Mouse (Mus musculus) mouse embryonic stem cell (cell line): ENCODE measurements around the gene Scrn3.

Experiments
- in situ Hi-C, 2 experiments: fragments of 300-500 bp; cut with MboI; formaldehyde crosslinking; loops; 1 replicate in 1 of 2; 3 replicates in 1 of 2; pipeline ENCODE4 v1.14.3; 2019 to 2020; ENCODE audit warnings: low sequenced_read_pairs in 2 of 2, low pct_unique_long_range_greater_than_20kb in 1 of 2, mixed read lengths in 1 of 2; ENCODE audit not compliant: unreplicated experiment in 1 of 2

Scrn3 gene

DNA sequence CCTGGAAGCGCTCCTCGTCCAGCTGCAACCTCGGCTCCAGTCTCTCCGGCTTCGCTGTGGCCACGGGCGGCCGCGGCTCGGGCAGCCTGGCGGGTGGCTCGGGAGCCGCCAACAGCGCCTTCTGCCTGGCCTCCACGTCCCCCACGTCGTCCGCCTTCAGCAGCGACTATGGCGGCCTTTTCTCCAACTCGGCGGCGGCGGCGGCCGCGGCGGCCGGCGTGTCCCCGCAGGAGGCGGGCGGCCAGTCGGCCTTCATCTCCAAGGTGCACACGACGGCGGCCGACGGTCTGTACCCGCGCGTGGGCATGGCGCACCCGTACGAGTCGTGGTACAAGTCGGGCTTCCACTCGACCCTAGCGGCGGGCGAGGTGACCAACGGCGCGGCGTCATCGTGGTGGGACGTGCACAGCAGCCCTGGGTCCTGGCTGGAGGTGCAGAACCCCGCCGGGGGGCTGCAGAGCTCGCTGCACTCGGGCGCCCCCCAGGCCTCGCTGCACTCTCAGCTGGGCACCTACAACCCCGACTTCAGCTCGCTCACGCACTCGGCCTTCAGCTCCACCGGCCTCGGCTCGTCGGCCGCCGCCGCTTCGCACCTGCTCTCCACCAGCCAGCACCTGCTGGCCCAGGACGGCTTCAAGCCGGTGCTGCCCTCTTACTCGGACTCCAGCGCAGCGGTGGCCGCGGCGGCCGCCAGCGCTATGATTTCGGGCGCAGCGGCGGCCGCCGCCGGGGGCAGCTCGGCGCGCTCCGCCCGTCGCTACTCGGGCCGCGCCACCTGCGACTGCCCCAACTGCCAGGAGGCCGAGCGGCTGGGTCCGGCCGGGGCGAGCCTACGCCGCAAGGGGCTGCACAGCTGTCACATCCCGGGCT, 38.9 kb upstream of the Scrn3 start:
- in situ Hi-C loops: no loop called here

GRCm38 (mm10) chr2:73274119-73274920, 38.1 kb upstream of the Scrn3 start:
- in situ Hi-C loops: no loop called here

DNA sequence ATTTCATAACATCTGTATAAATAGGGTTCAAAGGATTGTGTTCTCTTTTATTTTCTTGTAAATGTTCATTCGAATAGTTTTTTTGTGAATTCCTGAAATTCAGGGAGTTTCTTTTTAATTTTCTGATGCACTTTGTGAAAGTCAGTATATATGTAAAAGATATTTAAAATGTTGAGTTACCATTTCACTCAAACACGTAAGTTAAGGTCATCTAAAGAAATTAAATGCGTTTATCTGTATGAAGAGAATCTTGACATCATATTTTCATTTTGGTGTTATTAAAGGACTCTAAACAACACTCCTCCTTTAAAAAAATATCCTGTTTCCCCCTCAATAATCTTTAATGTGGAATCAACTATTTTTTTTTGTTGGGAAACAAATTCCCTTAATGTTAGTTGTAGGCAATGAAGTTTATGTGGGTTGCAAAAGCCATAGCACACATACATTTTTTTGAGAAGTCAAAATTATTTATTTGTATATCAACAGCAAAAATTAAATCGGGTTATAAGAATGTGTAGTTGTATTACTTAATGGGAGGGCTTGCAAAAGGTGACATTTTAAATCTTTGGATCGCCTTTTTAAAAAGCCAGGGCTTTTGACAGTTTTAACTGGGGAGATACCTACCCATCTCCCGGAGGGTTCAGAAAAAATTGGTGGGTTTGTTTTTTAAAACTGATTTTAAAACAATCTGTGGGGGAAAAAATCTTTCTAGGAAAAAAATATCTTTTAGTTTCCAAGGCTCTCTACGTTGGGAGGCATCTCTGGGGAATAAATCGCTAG, 37.0 kb upstream of the Scrn3 start:
- in situ Hi-C loops: loop anchor here (25.0 kb wide), 3 partner anchors 338 to 1738 kb away; partner anchors contain the start of genes Dlx1 (in 1 of the 2) and Dlx2 (in 1 of the 2)

- in situ Hi-C loops: loop anchor here (25.0 kb wide), 3 partner anchors 339 to 1739 kb away; partner anchors contain the start of genes Dlx1 (in 1 of the 2) and Dlx2 (in 1 of the 2)
Measured at GRCm38 (mm10) chr2:73276141-73276571, 36.2 kb upstream of the Scrn3 start.

GRCm38 (mm10) chr2:73277021-73277708, 35.2 kb upstream of the Scrn3 start:
- in situ Hi-C loops: loop anchor here (25.0 kb wide), 3 partner anchors 340 to 1740 kb away; partner anchors contain the start of genes Dlx1 (in 1 of the 2) and Dlx2 (in 1 of the 2)

DNA sequence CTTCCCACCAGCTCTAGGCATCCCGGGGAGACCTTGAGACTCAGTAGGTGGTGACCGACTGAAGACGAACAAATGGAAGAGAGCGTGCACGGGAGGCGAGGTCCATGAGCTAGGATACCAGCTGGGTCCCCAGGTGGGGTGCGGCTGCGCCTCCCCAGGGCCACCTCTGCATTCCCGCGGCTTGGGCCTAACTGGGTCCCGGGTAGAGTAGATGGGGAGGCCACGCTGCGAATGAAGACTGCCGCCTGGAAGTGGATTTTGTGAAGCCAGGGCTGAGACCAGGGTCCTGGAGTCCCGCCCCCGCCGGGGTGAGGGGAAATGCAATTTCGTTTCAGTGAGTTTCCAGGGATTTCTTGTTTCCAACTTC, 34.7 kb upstream of the Scrn3 start:
- in situ Hi-C loops: loop anchor here (25.0 kb wide), 3 partner anchors 340 to 1740 kb away; partner anchors contain the start of genes Dlx1 (in 1 of the 2) and Dlx2 (in 1 of the 2)

GRCm38 (mm10) chr2:73278131-73278854, 34.1 kb upstream of the Scrn3 start:
- in situ Hi-C loops: loop anchor here (25.0 kb wide), 3 partner anchors 341 to 1741 kb away; partner anchors contain the start of genes Dlx1 (in 1 of the 2) and Dlx2 (in 1 of the 2)

- in situ Hi-C loops: loop anchor here (25.0 kb wide), 3 partner anchors 342 to 1742 kb away; partner anchors contain the start of genes Dlx1 (in 1 of the 2) and Dlx2 (in 1 of the 2)
Measured at GRCm38 (mm10) chr2:73278869-73279268, 33.5 kb upstream of the Scrn3 start.

GRCm38 (mm10) chr2:73279271-73280038, 32.9 kb upstream of the Scrn3 start:
- in situ Hi-C loops: loop anchor here (25.0 kb wide), 3 partner anchors 342 to 1742 kb away; partner anchors contain the start of genes Dlx1 (in 1 of the 2) and Dlx2 (in 1 of the 2)

DNA sequence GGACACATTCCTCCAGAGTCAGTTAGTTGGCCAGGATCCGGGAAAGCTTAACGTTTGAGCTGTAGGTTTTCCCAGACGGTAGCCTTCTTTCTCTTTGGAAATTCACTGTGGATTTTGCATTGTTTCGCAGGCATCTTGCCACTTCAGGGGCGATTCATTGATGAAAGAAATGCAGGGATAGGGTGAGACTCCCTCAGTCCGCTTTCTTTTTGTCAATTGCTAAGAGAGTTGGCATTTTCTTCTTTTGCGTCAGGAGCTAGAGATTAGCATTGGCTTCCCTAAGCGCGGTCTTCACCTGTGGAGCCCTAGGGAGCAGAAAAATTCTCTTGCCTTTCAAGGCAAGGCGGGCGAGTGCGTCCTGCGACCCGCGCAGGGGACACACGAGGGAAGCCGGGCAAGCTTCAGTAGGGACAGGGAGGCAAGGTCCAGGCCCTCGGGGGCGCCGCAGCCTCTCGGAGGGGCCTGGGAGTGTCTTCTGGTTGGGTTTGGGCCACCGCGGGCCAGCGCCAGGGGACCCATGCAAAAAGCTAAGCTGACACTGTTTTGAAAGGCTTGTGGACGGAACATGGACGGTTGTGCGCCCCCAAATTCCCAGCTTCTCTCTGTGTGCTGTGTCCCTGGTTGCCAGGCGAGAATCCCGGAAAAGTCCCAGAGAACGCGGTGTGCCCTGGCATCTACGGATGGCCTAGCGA, 31.9 kb upstream of the Scrn3 start:
- in situ Hi-C loops: loop anchor here (25.0 kb wide), 3 partner anchors 343 to 1743 kb away; partner anchors contain the start of genes Dlx1 (in 1 of the 2) and Dlx2 (in 1 of the 2)

GRCm38 (mm10) chr2:73281048-73281661, 31.2 kb upstream of the Scrn3 start:
- in situ Hi-C loops: loop anchor here (25.0 kb wide), 3 partner anchors 344 to 1744 kb away; partner anchors contain the start of genes Dlx1 (in 1 of the 2) and Dlx2 (in 1 of the 2)

- in situ Hi-C loops: loop anchor here (25.0 kb wide), 3 partner anchors 344 to 1744 kb away; partner anchors contain the start of genes Dlx1 (in 1 of the 2) and Dlx2 (in 1 of the 2)
Measured at GRCm38 (mm10) chr2:73281707-73282106, 30.7 kb upstream of the Scrn3 start.

- in situ Hi-C loops: loop anchor here (25.0 kb wide), 3 partner anchors 348 to 1748 kb away; partner anchors contain the start of genes Dlx1 (in 1 of the 2) and Dlx2 (in 1 of the 2)
Measured at GRCm38 (mm10) chr2:73285630-73286029, 26.8 kb upstream of the Scrn3 start.

- in situ Hi-C loops: loop anchor here (25.0 kb wide), 3 partner anchors 354 to 1754 kb away; partner anchors contain the start of genes Dlx1 (in 1 of the 2) and Dlx2 (in 1 of the 2)
Measured at GRCm38 (mm10) chr2:73291130-73291529, 21.3 kb upstream of the Scrn3 start.
